Mouse (Mus musculus): ENCODE data around the gene Acot9. TPM values are rescaled to one million over a fixed set of nuclear protein-coding genes. Genes with fewer than 3 reads are reported as not detected.

Gene Acot9
- total and polyA plus RNA-seq, 3 experiments = 11.5 to 26.1 (median 24.0) TPM

GRCm38 (mm10) chrX:155337567-155337904, 75.3 kb downstream of the Acot9 start:
- no peak for DNase-seq
- no peaks in the 10 kb centered on the region for H3K36me3 ChIP-seq (ENCODE audit: control insufficient read depth, insufficient read depth, low read length)
- intact Hi-C loops (cut with DNase I) = no loop called here
- no peaks in the 10 kb centered on the region for H3K79me2 ChIP-seq (replicated peaks; ENCODE audit: control insufficient read depth, insufficient read depth, low read length)
- H3K4me3 ChIP-seq = peak overlapping the region; percentile 58
- no peaks in the 10 kb centered on the region for H3K27me3 ChIP-seq (ENCODE audit: control insufficient read depth, insufficient read depth, low read length)
- no peaks in the 10 kb centered on the region for H3K4me1 ChIP-seq (ENCODE audit: control insufficient read depth, insufficient read depth, low read length)
- 19% methylated on average over 7 of the region's 7 CpGs for WGBS
- H3K27ac ChIP-seq = no peak overlapping the region; the same call in 1 of the 2 replicates
- H3K9ac ChIP-seq (ENCODE audit: low read depth, low read length) = peak overlapping the region; percentile 74
- TF ChIP-seq POLR2A (IDR thresholded peaks at IDR 0.05; ENCODE audit: insufficient read depth, low read depth, low read length) (no peak), CTCF (IDR thresholded peaks at IDR 0.05) (no peak), EP300 (IDR thresholded peaks at IDR 0.05; ENCODE audit: insufficient read depth, low read depth, low read length) (no peak)

GRCm38 (mm10) chrX:155337905-155338721, 75.9 kb downstream of the Acot9 start:
- intact Hi-C loops (cut with DNase I) = no loop called here
- Histone ChIP-seq H3K4me1 (ENCODE audit: control insufficient read depth, insufficient read depth, low read length) (no peaks in the 10 kb centered on the region), H3K4me3 (peak overlapping the region; percentile 58), H3K36me3 (ENCODE audit: control insufficient read depth, insufficient read depth, low read length) (no peaks in the 10 kb centered on the region), H3K27ac (peak overlapping the region; percentile 55), H3K9ac (ENCODE audit: low read depth, low read length) (peak overlapping the region; percentile 74), H3K27me3 (ENCODE audit: control insufficient read depth, insufficient read depth, low read length) (no peaks in the 10 kb centered on the region), H3K79me2 (replicated peaks; ENCODE audit: control insufficient read depth, insufficient read depth, low read length) (no peaks in the 10 kb centered on the region)
- 11% methylated on average over 49 of the region's 49 CpGs for WGBS
- peak; percentile 85 to 88 for DNase-seq
- TF ChIP-seq POLR2A (IDR thresholded peaks at IDR 0.05; ENCODE audit: insufficient read depth, low read depth, low read length) (peak; percentile 70), EP300 (IDR thresholded peaks at IDR 0.05; ENCODE audit: insufficient read depth, low read depth, low read length) (no peak)

DNA sequence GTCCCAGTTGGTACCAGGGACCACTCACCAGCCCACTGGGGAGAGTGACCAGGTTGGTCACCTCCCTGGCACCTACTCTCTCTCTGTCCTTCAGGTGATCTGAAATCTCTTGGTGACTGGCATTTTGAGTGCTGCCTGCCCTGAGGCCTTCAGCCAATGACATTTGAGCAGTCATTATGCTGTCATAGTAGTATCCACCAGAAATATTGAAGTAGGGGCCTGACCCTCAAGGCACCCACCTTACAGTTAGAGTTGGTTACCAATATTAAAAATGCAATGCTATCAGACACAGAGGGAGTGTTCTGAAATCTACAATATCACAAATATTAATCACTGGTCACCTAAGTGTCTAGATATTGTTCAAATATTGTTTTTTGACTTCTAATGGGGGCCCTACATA, 78.4 kb downstream of the Acot9 start, which contains the start of gene Prdx4:
Prdx4 (minus strand) TSS at position 101 of the 400 bp plus-strand sequence.
- no peaks in the 10 kb centered on the region for H3K4me1 ChIP-seq (ENCODE audit: control insufficient read depth, insufficient read depth, low read length)
- intact Hi-C loops (cut with DNase I) = no loop called here
- H3K36me3 ChIP-seq (ENCODE audit: control insufficient read depth, insufficient read depth, low read length) = no peaks in the 10 kb centered on the region
- no peak for DNase-seq
- no peak for TF ChIP-seq POLR2A (IDR thresholded peaks at IDR 0.05; ENCODE audit: insufficient read depth, low read depth, low read length)
- TF ChIP-seq CTCF (IDR thresholded peaks at IDR 0.05) = no peak
- TF ChIP-seq EP300 (IDR thresholded peaks at IDR 0.05; ENCODE audit: insufficient read depth, low read depth, low read length) = no peak
- no peaks in the 10 kb centered on the region for H3K27me3 ChIP-seq (ENCODE audit: control insufficient read depth, insufficient read depth, low read length)
- H3K4me3 ChIP-seq = no peak within 1 kb of the TSS
- no peaks in the 10 kb centered on the region for H3K79me2 ChIP-seq (replicated peaks; ENCODE audit: control insufficient read depth, insufficient read depth, low read length)
- H3K9ac ChIP-seq (ENCODE audit: low read depth, low read length) = no peak within 1 kb of the TSS
- no peak within 1 kb of the TSS for H3K27ac ChIP-seq

DNA sequence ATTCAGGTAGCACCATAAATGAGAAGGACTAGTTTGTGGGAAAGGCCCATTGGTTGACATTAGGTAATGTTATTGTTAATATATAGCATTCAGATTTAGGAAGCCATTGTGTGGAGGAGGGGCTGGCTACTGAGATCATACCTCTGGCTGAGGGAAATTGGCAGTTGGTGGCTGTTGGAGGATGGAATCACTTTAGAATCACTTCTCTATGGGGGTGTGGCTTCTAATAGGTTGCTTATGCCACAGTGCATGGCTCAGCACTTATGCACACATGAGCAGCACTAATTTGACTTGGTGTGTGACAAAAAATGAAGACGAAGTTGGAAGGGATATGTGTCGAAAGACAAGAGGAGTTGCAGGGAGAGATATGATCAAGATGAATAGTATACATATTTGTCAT, 84.0 kb downstream of the Acot9 start:
- WGBS = 89% methylated on average over 2 of the region's 2 CpGs
- H3K4me3 ChIP-seq = no peak overlapping the region
- H3K27me3 ChIP-seq (ENCODE audit: control insufficient read depth, insufficient read depth, low read length) = no peaks in the 10 kb centered on the region
- no peak for TF ChIP-seq EP300 (IDR thresholded peaks at IDR 0.05; ENCODE audit: insufficient read depth, low read depth, low read length)
- TF ChIP-seq POLR2A (IDR thresholded peaks at IDR 0.05; ENCODE audit: insufficient read depth, low read depth, low read length) = no peak
- intact Hi-C loops (cut with DNase I) = no loop called here
- no peak for DNase-seq
- no peaks in the 10 kb centered on the region for H3K4me1 ChIP-seq (ENCODE audit: control insufficient read depth, insufficient read depth, low read length)
- H3K27ac ChIP-seq = no peak overlapping the region
- H3K9ac ChIP-seq (ENCODE audit: low read depth, low read length) = no peak overlapping the region
- no peaks in the 10 kb centered on the region for H3K79me2 ChIP-seq (replicated peaks; ENCODE audit: control insufficient read depth, insufficient read depth, low read length)
- H3K36me3 ChIP-seq (ENCODE audit: control insufficient read depth, insufficient read depth, low read length) = no peaks in the 10 kb centered on the region

Other genes with a start within 250 kb of the Acot9 start
- gene Magea5, start 199.3 kb upstream of the Acot9 start, total RNA-seq (2021) = not detected
- not detected in 2 replicates for gene Magea5, start 199.3 kb upstream of the Acot9 start, polyA plus RNA-seq (2012; rRNA removed)
- gene Magea1, start 172.7 kb upstream of the Acot9 start, total RNA-seq (2021) = not detected
- not detected in 2 replicates for gene Magea1, start 172.7 kb upstream of the Acot9 start, polyA plus RNA-seq (2012; rRNA removed)
- gene Magea2, start 168.8 kb upstream of the Acot9 start, total RNA-seq (2021) = not detected
- not detected in 2 replicates for gene Magea2, start 168.8 kb upstream of the Acot9 start, polyA plus RNA-seq (2012; rRNA removed)
- not detected for gene Cldn34b2, start 134.0 kb upstream of the Acot9 start, total RNA-seq (2021)
- gene Cldn34b2, start 134.0 kb upstream of the Acot9 start, polyA plus RNA-seq (2012; rRNA removed) = not detected in 2 replicates
- 10 to 100 TPM; 29.2 to 31.7 TPM for gene Sat1, start 46.0 kb upstream of the Acot9 start, total RNA-seq (2021)
- 22.1 and 32.3 TPM in 2 replicates for gene Sat1, start 46.0 kb upstream of the Acot9 start, polyA plus RNA-seq (2012; rRNA removed)
- 10 to 100 TPM; 25.1 to 25.7 TPM for gene Prdx4, start 78.3 kb downstream of the Acot9 start, total RNA-seq (2021)
- 22.6 and 34.9 TPM in 2 replicates for gene Prdx4, start 78.3 kb downstream of the Acot9 start, polyA plus RNA-seq (2012; rRNA removed)